Mouse (Mus musculus) heart, adult 18-20 months (tissue): ENCODE measurements around the gene Oas1f. TPM values are rescaled to one million over a fixed set of nuclear protein-coding genes. Genes with fewer than 3 reads are reported as not detected.
"Not testable (repeated sequence)": the region's sequence is repeated elsewhere in the genome, so short reads cannot be mapped to it uniquely, and the experiment has no call there.

Experiments
- DNase-seq, 2 experiments: peaks; one replicate each; pipeline ENCODE4 v3.0.0; 2021 to 2022; ENCODE audit warnings: mixed read lengths in 1 of 2
- total RNA-seq, 2 experiments: library from RNA; stranded (reverse); gene quantifications; 2 replicates each; pipeline ENCODE4 v1.2.3; 2021

The Oas1f gene
- total RNA-seq, 2 experiments from 2014 or later: not detected

DNA sequence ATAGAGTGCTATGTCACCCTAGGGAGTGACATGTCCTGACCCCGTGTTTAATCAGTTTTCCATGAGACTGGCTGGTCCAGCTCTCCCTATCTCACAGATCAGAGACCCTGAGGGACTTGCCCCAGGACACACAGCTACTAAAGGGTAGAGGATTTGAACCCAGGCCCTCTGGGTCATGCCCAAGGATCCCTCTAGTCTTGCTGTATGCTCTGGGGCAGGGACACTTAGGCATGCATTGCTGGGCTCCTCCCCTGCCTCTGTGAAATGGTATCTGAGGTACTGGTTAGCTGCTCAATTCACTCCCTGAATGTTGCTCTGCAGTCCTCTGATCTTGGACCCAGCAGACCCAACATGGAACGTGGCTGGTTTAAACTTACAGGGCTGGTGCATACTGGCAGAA is 24.3 kb downstream of the Oas1f start:
- DNase-seq: no peak

DNA sequence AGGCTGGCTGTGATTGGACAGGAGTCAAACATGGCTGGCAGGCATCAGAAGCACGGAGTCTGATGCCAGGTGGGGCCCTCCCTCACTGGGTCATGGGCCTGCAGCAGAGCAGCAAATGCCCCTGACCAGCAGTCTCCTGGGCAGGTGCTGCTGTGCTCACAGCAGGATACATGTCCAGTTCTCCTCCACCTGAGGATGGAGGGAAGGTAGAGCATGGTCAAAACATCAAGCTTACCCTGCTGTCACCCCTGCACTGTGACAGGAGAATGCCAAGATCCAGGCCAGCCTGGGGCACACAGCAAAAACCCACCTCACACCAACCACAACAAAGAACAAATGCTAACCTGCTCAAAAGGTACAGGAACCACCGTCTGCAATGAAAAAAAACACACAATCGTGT is 29.7 kb downstream of the Oas1f start:
- DNase-seq: not testable (repeated sequence)

DNA sequence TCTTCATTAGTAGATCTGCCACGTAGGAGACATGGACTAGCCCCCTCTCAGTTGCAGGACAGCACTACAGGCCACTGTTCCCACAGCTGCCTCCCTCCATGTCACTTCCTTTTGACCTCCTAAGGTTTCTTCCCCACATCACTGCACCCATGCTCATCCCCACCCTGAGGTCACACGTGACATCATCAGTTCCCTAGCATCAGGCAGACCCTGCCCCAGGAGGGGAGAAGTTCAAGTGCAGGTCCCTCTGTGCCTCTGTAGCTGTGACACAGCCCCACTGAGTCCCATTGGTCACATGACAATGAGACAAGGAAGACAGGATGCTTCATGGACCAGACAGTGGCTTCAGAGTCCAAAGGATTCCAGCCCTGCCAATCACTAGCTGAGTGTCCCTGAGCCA is 30.2 kb downstream of the Oas1f start:
- DNase-seq: not testable (repeated sequence)

DNA sequence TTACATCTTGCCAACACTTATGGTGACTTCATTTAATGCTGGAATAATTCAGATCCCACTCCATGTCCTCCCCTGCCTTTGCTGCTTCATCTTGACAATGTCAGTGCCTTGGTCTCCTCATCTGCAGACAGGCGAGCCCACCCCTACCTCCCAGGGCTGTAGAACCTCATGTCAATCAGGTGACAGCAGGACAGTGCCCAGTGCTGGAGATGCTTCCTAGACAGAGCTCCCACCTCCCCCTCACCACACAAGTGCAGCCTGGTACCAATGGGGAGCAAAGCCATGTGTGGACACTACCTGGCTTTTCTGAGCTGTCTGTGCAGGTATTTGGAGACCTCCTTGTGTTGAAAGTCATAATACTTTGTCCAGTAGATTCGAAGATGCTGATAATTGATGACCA is 31.6 kb downstream of the Oas1f start:
- DNase-seq: not testable (repeated sequence)

DNA sequence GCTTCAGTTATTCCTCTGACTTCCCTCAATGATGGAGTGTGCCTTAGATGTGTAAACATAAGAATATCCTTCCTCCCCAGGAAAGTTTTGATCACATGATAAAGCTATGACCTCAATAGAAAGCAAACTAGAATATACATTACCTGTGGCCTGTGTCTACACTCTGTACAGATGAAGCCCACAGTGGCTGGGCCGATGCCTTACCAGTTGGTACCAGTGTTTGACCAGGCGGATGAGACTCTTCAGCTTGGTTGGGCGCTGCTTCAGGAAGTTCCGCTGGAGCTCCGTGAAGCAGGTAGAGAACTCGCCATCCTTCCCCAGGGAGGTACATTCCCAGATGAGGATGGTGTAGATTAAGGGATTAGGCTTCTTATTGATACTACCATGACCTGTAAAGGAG is 34.5 kb downstream of the Oas1f start:
- DNase-seq: not testable (repeated sequence)

DNA sequence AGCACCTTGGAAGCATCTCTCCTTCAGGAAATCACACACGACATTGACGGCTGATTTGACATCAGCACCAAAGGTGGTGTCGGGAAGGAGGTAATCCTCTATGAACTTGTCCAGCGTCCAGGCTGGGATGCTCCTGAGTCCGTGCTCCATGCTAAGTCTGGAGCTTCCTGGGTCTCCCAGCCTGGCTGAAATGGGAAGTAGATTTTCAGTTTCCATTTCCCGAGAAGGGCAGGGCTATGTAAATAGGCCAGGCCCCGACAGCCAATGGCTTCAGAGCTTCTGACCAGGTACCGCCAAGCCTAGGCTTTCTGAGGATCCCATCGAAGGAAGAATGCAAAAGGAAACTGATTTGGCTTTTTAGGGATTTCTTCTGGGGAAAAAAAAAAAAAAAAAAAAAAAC is 40.2 kb downstream of the Oas1f start, which contains the start of gene Oas1g:
TSS of gene Oas1g (minus strand) at position 201 of the 400 bp plus-strand sequence.
- DNase-seq: peak in 1 of 2 experiments; percentile 15

DNA sequence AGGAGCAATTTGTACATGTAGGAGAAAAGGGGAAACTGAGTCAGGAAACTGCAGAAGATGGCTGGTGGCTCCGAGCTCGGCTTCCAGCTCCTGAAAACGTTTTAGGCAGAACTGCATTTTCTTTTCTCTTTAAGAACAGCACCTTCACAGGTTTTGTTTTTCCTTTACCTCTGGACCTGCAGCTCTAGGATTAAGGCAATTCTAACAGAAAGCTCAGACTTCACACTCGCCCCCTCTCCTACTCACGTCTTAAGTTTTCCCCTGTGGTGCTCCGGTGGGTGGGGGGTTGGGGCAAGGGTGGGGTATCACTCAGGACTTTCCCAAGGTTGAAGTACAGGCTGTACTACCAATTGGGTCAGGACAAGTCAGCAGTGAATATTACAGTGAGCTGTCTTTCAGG is 40.7 kb downstream of the Oas1f start:
- DNase-seq: no peak

DNA sequence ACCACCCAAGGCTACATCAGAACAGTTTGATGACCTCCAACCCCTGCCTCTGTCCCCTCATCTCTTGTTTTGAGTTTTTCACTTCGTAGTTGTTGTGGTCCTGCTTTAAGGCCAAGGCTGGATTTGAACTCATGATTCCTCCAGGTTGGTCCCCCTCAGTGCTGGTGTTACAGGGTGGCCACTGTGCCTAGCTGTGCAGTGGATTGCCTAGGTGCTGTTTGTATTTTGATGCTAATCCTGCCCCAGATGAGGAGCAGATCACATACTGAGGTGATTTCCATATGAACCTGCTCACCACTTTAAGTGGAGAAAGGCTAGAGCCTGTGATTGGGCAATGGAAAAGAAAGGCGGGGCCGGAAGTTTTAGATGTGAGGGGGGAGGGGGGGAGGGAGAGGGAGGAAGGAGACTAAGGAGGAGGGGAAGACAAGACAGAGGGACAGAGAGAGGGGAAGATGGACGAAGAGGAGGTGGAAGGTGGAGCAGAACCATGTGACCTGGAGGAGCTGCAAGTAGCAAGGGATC is 41.2 kb downstream of the Oas1f start:
- not testable (repeated sequence) for DNase-seq

DNA sequence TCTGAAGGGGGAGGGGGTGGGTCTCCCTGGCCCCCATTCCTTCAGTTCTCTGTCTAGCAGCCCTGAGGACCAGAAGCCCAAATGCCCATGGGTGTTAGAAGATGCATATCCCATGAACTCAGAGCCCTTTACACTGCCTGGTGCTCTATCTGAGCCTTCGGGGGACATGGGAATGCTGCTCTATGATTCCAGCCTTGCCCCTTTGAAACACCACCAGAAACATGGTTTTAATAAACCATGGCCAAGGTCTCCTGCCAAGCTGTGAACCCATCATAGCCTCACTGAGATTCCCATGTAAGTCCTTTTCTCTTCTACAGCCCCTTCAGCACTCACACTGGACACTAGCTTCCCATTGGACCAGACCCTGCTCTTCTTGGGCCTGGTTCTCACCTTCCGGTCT is 42.9 kb downstream of the Oas1f start:
- DNase-seq: no peak

DNA sequence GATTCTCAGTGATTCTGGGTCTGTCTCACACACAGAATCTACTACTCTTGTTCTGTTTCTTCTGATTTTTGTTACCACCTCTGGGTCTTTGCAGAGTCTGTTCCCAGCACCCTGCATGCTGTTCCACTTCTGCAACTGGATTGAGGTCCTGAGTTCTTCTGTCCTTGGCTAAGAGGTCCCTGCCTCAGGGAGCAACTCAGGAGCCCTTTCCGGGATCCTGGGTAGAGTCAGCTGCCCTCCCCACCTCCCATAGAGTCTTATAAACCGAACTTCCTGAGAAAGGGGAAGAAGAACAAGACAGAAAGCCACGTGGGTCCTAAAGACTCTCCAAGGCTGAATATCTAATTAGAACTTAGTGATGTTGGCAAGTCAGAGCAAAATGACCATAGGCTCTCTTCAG is 43.8 kb downstream of the Oas1f start:
- DNase-seq: no peak

DNA sequence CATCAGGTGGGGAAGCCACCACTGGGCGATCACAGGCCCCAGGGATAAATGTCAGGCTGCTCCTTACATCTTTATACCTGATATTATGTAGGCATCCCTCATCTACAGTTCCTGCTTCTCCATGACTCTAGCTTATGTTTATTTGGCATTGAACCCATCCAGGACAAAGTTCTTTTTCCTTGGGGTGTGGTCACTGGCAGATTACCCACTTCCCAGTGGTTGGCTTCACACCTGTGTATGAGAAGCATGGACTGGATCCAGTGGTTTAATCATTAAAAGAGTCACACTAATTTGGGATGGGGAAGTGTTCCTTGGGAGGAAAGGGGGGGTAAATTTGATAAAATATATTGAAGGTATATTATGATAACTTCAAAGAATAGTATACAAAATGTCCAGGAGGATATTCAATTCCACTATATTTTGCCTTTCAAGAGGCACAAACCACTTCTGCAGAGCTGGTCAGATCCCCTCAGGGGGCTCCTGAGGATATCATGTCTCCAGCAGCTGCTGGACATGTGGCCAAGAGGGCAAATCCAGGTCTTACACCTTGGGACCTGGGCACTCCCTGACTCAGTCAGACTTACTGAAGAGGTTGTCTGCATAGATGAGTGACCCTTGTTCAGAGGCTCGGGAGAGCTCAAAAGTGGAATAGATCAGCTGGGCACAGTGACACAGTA is 44.5 kb downstream of the Oas1f start:
- DNase-seq: not testable (repeated sequence)

DNA sequence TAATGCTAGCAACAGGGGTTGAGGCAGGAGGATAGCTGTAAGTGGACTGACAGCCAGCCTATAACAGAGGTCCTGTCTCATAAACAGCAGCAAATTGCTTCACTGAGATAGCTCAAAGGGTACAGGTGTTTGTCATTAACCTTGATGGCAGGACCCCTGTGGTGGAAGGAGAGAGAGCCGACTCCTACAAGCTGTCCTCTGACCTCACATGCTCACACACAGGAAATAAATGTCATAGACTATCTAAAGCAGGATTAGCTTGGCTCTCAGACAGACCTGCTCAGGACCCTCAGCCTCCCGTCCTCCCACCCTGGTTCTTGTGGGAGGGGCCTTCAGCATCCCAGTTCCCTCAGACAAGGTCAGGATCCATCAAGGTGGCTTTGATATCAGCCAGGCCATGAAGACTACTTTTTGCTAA is 45.1 kb downstream of the Oas1f start:
- DNase-seq: no peak

DNA sequence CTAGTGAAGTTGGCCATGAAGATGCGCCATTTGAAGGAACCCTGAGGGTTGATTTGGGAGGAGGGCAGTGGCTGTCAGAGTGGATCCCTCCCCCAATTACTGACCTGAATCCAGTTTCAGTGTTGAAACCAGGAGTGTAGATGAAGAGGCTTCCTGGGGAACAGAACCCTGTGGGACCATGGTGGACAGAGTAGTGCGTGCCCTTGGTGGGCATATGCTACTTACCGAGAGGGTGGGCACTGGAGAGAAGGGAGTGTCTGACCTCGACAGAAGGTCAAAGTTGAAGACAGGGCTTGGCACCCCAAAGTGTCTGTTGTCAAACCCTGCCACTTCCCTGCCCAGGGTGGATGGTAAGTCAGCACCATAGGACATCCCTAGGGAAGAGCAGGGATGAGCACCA is 46.7 kb downstream of the Oas1f start:
- DNase-seq: not testable (repeated sequence)

DNA sequence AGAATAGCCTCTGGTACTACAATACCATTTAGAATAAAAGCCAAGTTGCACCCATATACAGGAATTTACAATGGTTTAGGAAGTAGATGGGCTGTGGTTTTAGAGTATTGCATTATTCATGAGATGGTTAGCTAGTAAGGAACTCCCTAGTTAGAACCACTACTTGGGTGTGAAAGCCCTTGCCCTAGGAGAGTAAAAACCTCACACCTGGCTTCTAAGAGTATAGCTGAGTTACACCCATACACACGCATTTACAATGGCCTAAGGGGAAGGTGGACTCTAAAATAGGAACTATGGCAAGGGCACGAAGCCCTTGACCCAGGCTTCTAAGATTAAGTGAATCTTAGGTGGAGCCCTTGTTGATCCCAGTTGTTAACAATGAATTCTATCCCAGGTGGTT is 47.5 kb downstream of the Oas1f start:
- not testable (repeated sequence) for DNase-seq

DNA sequence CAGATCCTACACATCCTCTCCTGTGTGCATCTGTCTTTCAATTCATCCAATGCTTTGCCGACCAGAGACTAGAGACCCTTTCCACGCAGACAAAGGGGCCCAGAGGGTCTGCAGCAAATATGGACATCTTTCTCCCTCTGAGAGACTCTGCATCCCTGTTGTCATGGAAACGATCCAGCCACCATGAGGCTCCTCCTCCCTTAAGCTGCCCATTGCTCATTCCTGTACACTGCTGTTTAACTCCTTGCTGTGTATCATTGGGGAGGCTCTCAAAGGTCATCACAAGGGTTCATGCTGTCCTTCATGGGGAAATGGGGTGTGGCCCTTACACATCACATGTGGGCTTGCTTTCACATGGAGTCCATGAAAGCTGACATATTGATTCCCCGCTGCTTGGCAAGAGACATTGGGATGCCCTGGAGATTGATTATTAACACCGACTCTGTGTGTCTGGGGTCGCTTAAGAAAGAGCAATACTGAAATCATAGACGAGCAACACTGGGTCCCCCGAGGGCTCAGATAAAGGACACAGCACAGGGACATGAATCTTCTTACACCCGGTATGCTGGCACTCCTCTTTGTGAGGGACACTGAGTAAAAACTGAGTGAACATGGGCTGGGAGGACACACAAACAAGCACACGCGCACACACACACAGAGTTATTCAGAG is 48.2 kb downstream of the Oas1f start:
- DNase-seq: no peak

DNA sequence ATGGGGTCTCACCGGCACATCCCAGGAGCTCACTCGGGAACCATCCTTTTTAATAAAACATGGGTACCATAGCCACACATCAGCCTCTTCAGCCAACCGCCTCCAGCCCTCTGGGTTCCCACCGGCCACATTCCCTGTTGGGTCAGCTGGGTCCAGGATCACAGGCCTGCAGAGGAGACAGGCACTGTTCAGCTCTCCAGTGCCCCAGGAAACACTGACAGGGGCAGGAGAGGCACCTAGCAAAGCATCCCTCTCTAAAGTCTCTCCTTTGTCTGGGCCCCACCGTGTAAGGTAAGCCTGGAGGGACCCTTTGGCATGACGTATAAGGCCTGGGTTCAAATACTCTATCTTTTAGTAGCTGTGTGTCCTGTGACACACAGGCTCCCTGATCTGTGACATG is 51.1 kb downstream of the Oas1f start:
- DNase-seq: no peak

DNA sequence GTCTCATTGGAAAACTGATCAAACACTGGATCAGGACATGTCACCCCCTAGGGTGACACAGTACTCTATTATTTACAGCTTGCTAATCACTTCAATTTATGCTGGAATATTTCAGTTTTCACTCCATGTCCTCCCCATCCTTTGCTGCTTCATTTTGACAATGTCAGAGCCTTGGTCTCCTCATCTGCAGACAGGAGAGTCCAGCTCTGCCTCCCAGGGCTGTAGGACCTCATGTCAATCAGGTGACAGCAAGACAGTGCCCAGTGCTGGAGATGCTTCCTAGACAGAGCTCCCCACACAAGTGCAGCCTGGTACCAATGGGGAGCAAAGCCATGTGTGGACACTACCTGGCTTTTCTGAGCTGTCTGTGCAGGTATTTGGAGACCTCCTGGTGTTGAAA is 51.6 kb downstream of the Oas1f start:
- no peak for DNase-seq

DNA sequence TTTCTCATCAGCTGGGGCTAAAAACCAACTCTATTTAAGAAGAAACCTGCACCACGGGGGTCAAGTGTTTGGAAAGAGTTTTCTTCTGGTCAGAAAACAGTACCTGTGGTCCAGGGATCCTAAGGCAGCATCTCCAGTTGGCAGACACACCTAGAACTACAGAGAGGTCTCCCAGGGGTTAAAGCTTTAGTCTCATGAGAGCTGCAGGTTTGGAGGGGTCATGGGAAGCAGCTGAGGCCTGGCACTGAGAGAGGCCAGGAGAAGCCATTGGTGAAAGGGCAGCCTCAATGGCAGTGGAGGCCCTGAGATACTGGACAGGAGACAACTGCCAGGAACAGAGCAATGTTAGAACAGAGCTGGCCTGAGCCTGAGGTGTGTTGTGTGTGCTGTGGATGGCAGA is 53.5 kb downstream of the Oas1f start:
- DNase-seq: no peak

DNA sequence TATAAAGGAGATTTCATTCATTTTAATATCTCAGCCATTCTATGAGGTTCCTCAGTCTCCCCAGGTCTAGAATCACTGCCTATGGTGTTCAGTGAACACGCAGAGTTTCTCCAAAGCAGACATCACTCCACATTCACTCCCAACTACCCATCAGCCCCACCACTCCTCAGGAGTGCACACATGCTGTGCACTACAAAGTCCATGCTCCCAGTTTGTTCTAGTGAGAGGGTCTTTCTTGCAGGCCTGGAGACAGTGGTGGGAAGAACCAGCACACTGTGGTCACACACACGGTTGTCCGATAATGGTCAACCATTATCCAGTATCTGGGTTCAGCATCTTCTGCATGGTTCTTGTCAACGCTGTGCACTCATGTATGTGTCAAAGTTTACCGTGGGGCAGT is 54.9 kb downstream of the Oas1f start:
- DNase-seq: no peak

DNA sequence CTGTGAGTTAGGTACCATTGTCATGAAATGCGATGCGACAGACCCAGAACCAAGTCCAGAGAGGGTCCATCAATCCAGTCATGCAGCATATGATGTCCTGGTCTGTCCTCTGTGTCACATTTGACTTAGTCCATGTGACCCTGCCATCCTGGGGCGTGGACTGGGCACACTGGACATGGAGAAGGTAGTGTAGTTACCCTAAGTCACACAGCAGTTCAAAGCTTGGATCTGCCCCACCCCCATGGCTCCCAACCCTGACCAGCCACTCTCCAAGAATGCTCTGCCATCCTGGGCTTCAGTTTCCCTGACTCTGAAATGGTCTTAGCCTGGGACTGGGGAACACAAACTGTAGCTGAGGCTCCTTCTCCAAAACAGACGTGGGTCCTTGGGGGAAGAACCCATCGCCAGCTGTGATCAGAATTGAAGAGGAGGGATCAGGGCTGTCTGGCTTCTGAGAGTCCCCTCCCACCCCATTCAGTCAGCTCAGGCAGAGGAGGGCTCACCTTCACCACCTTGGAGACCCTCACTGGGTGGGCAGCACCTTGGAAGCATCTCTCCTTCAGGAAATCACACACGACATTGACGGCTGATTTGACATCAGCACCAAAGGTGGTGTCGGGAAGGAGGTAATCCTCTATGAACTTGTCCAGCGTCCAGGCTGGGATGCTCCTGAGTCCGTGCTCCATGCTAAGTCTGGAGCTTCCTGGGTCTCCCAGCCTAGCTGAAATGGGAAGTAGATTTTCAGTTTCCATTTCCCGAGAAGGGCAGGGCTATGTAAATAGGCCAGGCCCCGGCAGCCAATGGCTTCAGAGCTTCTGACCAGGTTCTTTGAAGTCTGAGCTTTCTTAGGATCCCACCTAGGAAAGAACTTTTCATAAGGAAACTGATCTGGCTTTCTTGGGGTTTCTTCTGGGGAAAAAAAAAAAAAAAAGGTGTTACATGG is 59.9 kb downstream of the Oas1f start, which contains the start of gene Oas1a:
TSS of gene Oas1a (minus strand) at position 731 of the 943 bp plus-strand sequence.
- DNase-seq: peak in 1 of 2 experiments; percentile 32
